Mouse (Mus musculus) ovary, postnatal 36 days (tissue): ENCODE data around the gene Mtrex.

ENCODE experiments used
- DNase-seq: peaks from one replicate; pipeline ENCODE4 v3.0.0; 2022; ENCODE audit warnings: low spot score, mixed read lengths

Mtrex gene

GRCm38 (mm10) chr13:112823911-112824648, 103.1 kb downstream of the Mtrex start:
- no peak for DNase-seq

GRCm38 (mm10) chr13:112823236-112823910, 103.8 kb downstream of the Mtrex start:
- DNase-seq, result no peak

GRCm38 (mm10) chr13:112822413-112822812, 104.8 kb downstream of the Mtrex start:
- no peak for DNase-seq

GRCm38 (mm10) chr13:112818125-112818524, 109.1 kb downstream of the Mtrex start:
- DNase-seq, result no peak
